Mouse (Mus musculus): ENCODE data around the gene Cyb561d2.
"Not testable (repeated sequence)": the region's sequence is repeated elsewhere in the genome, so short reads cannot be mapped to it uniquely, and the experiment has no call there.

Cyb561d2 gene

DNA sequence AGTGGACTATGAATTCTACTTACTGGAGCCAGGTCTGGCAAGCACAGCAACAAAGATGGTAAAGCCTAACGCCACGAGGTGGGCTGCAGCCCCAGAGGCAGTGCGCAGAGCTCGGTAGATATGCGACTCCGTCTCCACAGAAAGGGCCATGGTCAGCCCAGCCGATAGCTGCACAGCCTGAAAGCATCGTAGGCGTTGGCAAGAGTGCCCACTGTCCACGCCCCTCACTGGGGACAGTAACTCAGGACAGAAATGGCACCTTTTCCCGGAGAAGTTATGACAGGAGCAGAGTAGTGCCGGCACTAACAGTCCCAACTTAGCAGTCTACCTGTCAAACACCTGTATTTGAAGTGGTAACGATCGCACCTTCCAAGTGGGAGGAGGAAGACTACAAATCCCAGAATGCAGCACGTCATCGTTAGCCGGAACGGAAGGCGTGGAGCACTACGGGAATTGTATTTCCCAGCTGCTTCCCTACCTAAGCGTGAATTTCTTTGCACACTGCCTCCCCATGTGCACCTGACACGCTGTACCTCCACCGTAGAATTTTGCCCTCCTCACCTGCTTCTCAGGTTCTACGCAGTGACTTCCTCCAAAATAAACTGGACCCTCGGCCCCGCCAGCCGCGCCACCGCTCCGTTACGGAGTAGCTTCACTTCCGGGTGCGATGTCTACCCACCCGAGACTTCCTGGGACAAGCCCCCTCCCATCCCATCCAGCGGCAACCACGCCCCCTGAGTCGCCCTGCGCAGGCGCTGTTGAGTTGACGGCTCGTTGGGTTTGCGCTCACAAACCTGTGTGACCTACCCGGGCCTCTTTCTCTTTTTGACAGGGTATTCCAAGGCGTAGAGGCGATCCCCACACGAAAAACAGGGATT lies at the start of gene Cyb561d2, which contains the start of gene Nprl2:
TSS of gene Cyb561d2 (minus strand) at position 720 of the 878 bp plus-strand sequence.
TSS of gene Nprl2 (plus strand) at position 753 of the 878 bp plus-strand sequence.
- DNase-seq (ENCODE audit: low spot score): peak; percentile 83

DNA sequence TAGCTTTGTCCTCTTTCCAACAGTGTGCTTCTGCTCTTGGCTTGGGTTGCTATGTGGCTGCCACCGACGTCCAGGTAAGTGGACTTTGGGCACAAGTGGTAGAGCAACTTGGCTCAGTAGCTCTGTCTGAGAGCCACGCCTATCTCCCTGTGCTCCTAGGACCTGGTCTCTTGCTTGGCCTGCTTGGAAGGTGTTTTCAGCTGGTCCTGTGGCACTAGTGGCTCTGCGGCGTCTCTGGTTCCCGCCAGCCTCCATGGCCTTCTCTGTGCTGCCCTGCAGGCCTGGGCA lies 48.7 kb upstream of the Cyb561d2 start:
- no peak for DNase-seq (ENCODE audit: low spot score)

DNA sequence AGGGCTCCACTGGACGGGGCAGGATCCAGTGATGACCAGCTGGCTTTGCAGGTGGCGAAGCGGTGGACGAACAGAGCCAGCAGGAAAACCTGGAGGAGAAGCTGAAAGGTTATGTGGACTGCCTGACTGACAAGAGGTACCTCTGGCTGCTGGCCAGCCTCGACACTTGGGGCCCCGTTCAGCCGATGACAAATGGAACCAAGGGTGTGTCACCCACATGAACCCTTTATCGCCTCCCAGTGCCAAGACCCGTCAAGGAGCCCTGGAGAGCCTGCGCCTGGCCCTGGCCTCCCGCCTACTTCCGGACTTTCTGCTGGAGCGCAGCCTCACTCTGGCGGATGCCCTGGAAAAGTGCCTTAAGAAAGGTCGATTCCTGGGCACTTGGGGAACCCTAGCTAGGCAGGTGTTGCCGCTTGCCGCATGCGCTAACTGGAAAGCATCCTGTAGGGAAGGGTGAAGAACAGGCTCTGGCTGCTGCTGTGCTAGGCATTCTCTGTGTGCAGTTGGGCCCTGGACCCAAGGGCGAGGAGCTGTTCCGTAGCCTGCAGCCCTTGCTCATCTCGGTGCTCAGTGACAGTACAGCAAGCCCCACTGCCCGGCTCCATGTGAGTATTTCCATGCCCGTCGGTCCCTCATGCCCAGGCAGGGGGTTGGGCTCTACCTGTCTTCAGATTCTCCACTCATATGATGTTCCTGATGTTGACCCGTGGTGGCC lies 48.2 kb upstream of the Cyb561d2 start:
- DNase-seq (ENCODE audit: low spot score): no peak

DNA sequence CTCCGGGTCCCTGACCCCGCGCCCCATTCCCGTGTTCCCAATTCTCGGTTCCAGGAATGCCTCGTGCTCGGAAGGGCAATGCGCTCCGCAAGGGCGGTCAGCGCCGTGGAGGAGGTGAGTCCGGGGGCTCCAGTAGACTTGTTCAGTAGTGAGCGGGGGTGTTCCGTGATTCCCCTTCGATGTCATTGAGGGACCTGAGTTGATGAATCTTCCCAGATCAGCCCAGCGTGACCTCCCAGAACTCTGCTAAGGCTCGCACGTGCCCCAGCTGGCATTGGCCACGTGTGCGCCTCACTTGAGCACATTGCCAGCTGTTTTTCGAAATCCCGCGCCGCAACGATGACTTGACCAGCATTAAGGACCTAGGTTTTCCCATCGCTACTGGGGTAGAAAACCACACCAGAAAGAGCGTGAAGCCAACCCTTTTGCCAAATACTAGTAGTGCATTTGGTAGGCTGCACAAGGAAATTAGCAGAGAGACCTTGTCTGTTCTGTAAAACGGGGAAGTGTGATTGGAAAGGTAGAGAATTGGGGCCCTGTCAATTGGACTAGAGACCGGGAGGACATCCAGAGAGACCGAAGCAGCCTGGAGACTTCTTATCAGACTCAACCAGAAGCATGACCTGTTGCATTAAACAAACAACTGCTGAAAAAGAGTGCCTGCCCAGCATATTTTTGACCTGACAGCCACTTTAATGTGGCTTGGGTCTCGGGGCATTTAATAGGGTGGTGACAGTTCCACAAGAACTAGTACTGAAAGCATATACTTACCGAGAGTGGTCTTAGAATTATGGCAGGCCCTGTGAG lies 46.0 kb upstream of the Cyb561d2 start:
- DNase-seq (ENCODE audit: low spot score): no peak

DNA sequence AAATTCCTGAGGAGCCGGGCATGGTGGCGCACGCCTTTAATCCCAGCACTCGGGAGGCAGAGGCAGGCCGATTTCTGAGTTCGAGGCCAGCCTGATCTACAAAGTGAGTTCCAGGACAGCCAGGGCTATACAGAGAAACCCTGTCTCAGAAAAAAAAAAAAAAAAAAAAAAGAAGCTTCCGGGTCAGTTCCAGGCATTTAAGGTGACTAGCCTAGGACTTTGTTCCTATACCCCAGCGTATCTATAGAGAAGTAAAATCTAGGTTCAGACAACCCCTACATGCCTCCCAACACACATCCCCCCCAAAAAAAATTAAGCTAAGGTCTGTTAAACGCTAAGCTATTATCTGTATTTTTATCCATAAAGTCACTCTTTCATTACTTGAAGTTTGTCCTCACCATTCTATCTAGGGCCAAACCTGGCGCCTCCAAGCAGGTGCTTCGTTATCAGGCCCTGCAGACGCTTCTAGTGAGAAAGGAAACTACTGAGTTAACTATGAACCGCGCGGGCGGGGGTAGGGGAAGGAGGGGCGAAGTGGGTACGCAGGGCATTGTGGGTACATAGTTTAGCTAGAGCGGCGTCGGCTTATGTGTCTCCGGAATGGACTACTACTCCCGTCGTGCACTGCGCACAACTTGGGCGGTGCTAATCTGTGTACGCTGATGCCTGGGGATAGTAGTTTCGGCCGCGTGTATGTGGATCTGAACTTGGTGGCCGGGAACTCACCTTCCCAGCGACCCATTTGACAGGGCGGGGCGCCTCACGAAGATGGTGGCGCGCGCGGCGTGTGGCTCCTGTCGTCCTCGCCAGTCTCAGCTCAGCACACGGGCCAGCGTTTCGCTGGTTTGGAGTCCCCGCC lies 45.2 kb upstream of the Cyb561d2 start, which contains the start of gene Ifrd2:
TSS of gene Ifrd2 (plus strand) at position 669 of the 859 bp plus-strand sequence.
- DNase-seq (ENCODE audit: low spot score): peak; percentile 97

DNA sequence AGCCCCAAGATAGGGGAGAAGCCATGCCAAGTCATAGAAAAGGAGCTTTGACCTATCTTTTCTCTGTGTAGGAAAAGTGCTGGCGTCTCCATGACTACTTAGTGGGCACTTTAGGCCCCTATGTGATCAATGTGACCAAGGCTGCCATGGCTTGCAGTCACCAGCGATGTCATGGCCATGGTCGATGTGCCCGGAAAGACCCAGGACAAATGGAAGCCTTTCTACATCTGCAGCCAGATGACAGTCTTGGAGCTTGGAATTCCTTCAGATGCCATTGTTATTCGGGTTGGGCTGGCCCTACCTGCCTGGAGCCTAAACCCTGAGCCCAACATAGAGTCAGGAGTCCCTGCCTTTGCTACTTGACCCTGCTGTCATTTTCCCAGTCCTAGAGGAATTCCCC lies 44.5 kb upstream of the Cyb561d2 start:
- DNase-seq (ENCODE audit: low spot score): no peak

- no peak for DNase-seq (ENCODE audit: low spot score)
Observed at GRCm38 (mm10) chr9:107583174-107583573, 41.2 kb upstream of the Cyb561d2 start.

DNA sequence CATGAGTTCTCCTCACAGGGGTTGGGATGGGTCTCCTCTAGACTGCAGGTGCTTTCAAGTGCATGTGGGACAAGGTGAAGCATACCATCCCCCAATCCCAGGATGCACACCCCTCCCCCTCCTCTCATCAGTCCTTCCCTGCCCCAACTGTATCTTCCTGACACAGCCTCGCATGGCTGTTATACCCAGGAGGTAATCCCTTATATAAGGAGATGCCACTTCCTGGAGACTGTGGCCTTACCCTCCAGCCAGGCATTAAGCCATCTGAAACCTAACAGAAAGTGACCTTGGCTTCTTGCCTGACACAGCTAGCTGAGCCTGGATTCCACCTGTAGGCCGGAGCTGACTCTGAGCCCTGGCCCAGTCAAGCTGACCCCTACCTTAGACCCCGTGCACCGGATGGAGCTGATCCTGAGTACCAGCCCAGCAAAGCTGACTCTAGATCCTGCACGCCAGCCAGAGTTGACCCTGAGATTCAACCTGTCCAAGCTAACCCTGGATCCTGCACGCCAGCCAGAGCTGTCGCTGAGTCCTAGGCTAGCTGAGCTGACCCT lies 40.6 kb upstream of the Cyb561d2 start:
- no peak for DNase-seq (ENCODE audit: low spot score)

DNA sequence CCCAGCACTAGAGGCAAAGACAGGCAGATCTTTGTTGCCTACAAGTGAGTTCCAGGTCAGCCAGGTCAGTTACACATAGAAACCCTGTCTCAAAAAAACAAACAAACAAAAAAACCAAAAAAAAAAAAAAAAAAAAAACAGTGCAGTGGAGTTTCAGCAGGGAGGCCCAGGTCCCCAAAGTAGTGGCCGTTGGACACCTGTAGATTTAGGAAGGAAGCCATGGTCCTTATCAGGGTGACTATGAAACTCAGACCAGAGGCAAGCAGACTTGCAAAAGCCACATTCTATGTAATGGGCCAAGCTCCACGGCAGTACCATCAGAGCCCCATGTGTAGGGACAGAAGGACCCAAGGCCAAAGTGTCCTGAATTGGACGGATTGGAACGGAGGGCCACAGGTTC lies 39.6 kb upstream of the Cyb561d2 start:
- no peak for DNase-seq (ENCODE audit: low spot score)

- peak; percentile 82 for DNase-seq (ENCODE audit: low spot score)
Observed at GRCm38 (mm10) chr9:107580501-107581317, 38.7 kb upstream of the Cyb561d2 start, which contains the start of gene Hyal3. Gene Hyal3, plus strand, starts transcription at chr9:107580818.

- DNase-seq (ENCODE audit: low spot score): no peak
Observed at GRCm38 (mm10) chr9:107579023-107579900, 37.3 kb upstream of the Cyb561d2 start.

DNA sequence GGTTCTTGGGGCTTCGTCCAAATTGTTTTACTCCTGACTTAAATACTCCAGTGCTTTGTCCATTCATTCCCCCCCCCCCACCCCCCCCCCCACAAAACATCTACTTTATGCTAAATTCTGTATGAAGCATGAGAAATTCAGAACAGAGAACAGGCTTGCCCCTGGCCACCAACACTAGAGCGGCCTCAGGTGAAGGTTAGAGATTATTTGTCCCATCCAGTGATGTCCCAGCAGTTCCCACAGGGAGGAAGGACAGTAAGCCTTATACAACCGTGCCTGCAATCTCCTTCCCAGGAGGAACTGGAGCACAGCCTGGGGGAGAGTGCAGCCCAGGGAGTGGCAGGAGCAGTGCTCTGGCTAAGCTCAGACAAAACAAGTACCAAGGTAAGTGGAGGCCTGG lies 36.6 kb upstream of the Cyb561d2 start, which contains the start of gene Naa80:
TSS of gene Naa80 (plus strand) at position 301 of the 400 bp plus-strand sequence.
- no peak for DNase-seq (ENCODE audit: low spot score)

- no peak for DNase-seq (ENCODE audit: low spot score)
Observed at GRCm38 (mm10) chr9:107577871-107578270, 35.9 kb upstream of the Cyb561d2 start.

- no peak for DNase-seq (ENCODE audit: low spot score)
Observed at GRCm38 (mm10) chr9:107576357-107577107, 34.5 kb upstream of the Cyb561d2 start, which contains the start of gene Hyal1. Gene Hyal1, plus strand, starts transcription at chr9:107576927.

DNA sequence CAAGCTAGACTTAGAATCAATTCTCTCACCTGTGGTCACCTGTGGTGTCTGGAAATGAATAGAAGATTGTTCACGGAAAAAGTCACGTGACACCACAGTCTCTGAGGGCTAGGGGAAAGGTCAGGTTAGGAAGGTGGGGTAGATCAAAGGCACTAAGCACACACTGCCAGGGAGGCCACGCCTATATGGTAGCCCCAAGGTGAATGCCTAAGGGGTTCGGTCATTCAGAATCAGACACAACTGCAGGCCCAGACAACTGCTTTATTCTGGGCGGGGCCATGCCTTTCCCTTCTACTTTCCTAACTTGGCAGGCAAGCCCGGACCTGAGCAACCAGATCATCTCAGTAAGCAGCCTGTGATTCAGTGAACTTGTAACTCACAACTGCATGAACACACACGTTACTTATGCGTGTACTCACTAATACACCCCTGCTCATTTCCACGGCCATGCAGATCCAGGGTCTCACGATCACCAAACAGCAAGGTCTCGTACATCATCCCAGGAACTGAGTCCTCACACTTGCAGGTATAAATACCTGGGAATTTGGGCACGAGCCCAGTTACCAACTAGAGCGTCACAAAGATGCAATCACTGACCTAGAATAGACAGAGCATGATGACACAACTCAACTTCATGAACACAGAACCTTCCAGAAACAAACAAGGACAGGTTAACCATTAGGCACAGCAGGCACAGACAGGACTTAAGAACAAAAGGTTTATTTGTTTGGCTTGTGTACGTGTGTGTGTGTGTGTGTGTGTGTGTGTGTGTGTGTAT lies 33.8 kb upstream of the Cyb561d2 start:
- DNase-seq (ENCODE audit: low spot score): no peak

- DNase-seq (ENCODE audit: low spot score): not testable (repeated sequence)
Observed at GRCm38 (mm10) chr9:107573774-107574173, 31.8 kb upstream of the Cyb561d2 start.

DNA sequence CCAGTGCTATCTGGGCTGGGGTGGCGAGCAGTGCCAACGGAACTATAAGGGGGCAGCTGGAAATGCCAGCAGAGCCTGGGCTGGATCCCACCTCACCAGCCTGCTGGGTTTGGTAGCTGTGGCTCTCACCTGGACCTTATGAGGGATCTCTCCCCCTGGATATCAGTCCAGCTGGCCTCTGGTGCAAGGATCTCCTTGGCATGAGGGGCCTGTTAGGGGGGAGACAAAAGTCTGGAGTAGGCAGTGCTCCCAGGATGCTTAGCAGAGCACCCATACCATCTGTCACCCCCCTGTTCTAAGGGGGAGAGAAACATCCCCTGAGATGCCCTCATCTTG lies 30.3 kb upstream of the Cyb561d2 start:
- no peak for DNase-seq (ENCODE audit: low spot score)
